9 mouse cellular contexts compared by ENCODE assay signal in the genomic region with DNA sequence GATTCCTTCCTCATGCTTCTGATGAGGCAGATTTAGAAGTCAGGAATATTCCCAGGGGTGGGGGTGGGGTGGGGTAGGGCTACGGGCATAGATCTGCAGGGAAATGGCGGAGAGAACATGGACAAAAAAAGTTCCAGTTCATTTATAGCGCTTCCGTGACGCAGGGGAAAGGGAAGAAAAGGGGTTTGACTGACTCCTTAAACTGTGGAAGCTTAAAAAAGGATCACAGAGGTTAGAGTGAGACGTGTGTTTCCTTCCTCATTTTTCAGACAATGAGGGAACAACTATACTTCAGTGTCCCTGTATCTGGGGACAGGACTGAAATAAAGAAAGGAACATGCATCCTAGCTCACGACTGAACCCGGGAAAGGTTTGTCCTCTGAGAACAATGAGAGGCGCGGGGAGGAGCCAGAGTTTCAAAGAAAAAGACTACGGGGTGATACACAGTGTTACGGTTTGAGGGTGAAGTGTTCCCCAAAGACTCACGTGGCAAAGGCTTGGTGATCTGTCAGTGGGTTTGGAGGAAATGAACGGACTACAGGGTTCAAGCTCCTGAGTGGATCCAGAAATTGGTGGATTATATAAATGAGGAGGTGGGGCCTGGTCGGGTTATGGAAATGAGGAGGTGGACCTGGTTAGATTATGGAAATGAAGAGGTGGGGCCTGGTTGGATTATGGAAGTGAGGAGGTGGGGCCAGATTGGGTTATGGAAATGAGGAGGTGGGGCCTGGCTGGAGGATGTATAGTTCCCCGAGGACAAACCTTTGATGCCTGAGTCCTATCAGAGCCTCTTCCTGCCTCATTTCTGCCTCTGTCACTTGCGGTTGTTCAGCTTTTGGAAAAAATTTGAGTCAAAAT. TPM values are rescaled to one million over a fixed set of nuclear protein-coding genes. Genes with fewer than 3 reads are reported as not detected.
DNase-seq lines count a peak whose midpoint lies in the region; ATAC-seq and TF ChIP-seq lines count a peak whose summit lies in the region.
"Had no signal": no experiment of that assay in that cellular context is flagged by ENCODE, and none has a peak within 500 bp of the region (broad histone marks: within the 10 kb centered on the region; RNA-seq: fewer than 3 reads in every experiment).

No protein-coding gene starts in this region.

- no peak for TF ChIP-seq POLR2A in bone marrow, adult 2 months (IDR thresholded peaks at IDR 0.05; ENCODE audit: borderline replicate concordance, control insufficient read depth, low read depth, low read length)

- H3K4me2 ChIP-seq in intestine, embryonic 16.5 days (ENCODE audit: low read depth, low read length) = no peak overlapping the region
- no peak overlapping the region for H3K4me2 ChIP-seq in intestine, postnatal 0 days (replicated peaks; ENCODE audit: low read depth)
- H3K4me2 ChIP-seq in heart, embryonic 14.5 days (ENCODE audit: low read length) = peak overlapping the region; percentile 23
- H3K4me2 ChIP-seq in midbrain, embryonic 11.5 days = peak overlapping the region; percentile 25

- TF ChIP-seq CTCF in intestine, postnatal 0 days (IDR thresholded peaks at IDR 0.05; ENCODE audit: low read depth) = no peak
- no peak for TF ChIP-seq CTCF in bone marrow, adult 2 months (IDR thresholded peaks at IDR 0.05; ENCODE audit: control insufficient read depth, insufficient read depth, low read length)

- H3K27ac ChIP-seq in intestine, embryonic 16.5 days (ENCODE audit: low read length) = 0 out of 2 replicates have a peak overlapping the region, but pooled peaks have one; percentile 7
- no peak overlapping the region for H3K27ac ChIP-seq in intestine, postnatal 0 days (ENCODE audit: low read depth, low read length)
- H3K27ac ChIP-seq in bone marrow, adult 2 months (ENCODE audit: control insufficient read depth, insufficient read depth, low read depth, low read length, poor library complexity) = peak overlapping the region; percentile 34
- peak overlapping the region; percentile 28 to 51; a peak in 2 of 4 replicates for H3K27ac ChIP-seq in heart, embryonic 14.5 days (replicated peaks in 1 of 2; ENCODE audit: control insufficient read depth in 1 of 2, insufficient read depth in 1 of 2, low read depth in 2 of 2, low read length in 2 of 2)
- H3K27ac ChIP-seq in midbrain, embryonic 11.5 days (ENCODE audit: low read depth, low read length) = no peak overlapping the region

- H3K36me3 ChIP-seq in intestine, embryonic 16.5 days (ENCODE audit: control insufficient read depth, insufficient read depth, low read length) = no peaks in the 10 kb centered on the region
- no peaks in the 10 kb centered on the region for H3K36me3 ChIP-seq in intestine, postnatal 0 days (ENCODE audit: control insufficient read depth, insufficient read depth)
- H3K36me3 ChIP-seq in heart, embryonic 14.5 days (ENCODE audit: control insufficient read depth, insufficient read depth, low read length) = no peaks in the 10 kb centered on the region
- H3K36me3 ChIP-seq in midbrain, embryonic 11.5 days (ENCODE audit: control insufficient read depth, insufficient read depth, low read length) = no peaks in the 10 kb centered on the region

- no peaks in the 10 kb centered on the region for H3K4me1 ChIP-seq in intestine, embryonic 16.5 days (ENCODE audit: control insufficient read depth, insufficient read depth, low read length)
- H3K4me1 ChIP-seq in intestine, postnatal 0 days (replicated peaks; ENCODE audit: control insufficient read depth, insufficient read depth, low read length) = no peaks in the 10 kb centered on the region
- peaks cover 3% of the 10 kb centered on the region; the same call in 1 of the 2 replicates for H3K4me1 ChIP-seq in bone marrow, adult 2 months (ENCODE audit: control insufficient read depth, insufficient read depth, low read length)
- H3K4me1 ChIP-seq in heart, embryonic 14.5 days (ENCODE audit: control insufficient read depth in 2 of 2, insufficient read depth in 2 of 2, low read length in 2 of 2) = peaks cover 21 to 25% of the 10 kb centered on the region in 2 experiments
- no peaks in the 10 kb centered on the region for H3K4me1 ChIP-seq in midbrain, embryonic 11.5 days (ENCODE audit: control insufficient read depth, insufficient read depth, low read length)

- no peak overlapping the region for H3K4me3 ChIP-seq in intestine, embryonic 16.5 days (ENCODE audit: low read length)
- no peak overlapping the region for H3K4me3 ChIP-seq in intestine, postnatal 0 days (ENCODE audit: low read depth, low read length)
- H3K4me3 ChIP-seq in bone marrow, adult 2 months (replicated peaks; ENCODE audit: control insufficient read depth, low read depth, low read length) = peak overlapping the region; percentile 12
- H3K4me3 ChIP-seq in heart, embryonic 14.5 days (ENCODE audit: control insufficient read depth in 1 of 2, insufficient read depth in 1 of 2, low read depth in 1 of 2, low read length in 2 of 2) = no peak overlapping the region; a peak in 1 of 4 replicates
- H3K4me3 ChIP-seq in midbrain, embryonic 11.5 days (ENCODE audit: low read depth, low read length) = peak overlapping the region; percentile 14; the same call in 1 of the 2 replicates

- H3K9ac ChIP-seq in intestine, embryonic 16.5 days (ENCODE audit: low read depth, low read length) = no peak overlapping the region
- H3K9ac ChIP-seq in intestine, postnatal 0 days (ENCODE audit: low read depth, low read length) = no peak overlapping the region
- no peak overlapping the region for H3K9ac ChIP-seq in heart, embryonic 14.5 days (ENCODE audit: low read length)
- H3K9ac ChIP-seq in midbrain, embryonic 11.5 days (ENCODE audit: low read length) = peak overlapping the region; percentile 13; the same call in 1 of the 2 replicates

- H3K27me3 ChIP-seq in intestine, embryonic 16.5 days (replicated peaks; ENCODE audit: control insufficient read depth, insufficient read depth, low read length) = no peaks in the 10 kb centered on the region
- H3K27me3 ChIP-seq in intestine, postnatal 0 days (replicated peaks; ENCODE audit: control insufficient read depth, insufficient read depth, low read length) = no peaks in the 10 kb centered on the region
- no peaks in the 10 kb centered on the region for H3K27me3 ChIP-seq in heart, embryonic 14.5 days (ENCODE audit: control insufficient read depth, insufficient read depth, low read length)
- no peaks in the 10 kb centered on the region for H3K27me3 ChIP-seq in midbrain, embryonic 11.5 days (ENCODE audit: control insufficient read depth, insufficient read depth, low read length)

- WGBS in intestine, embryonic 16.5 days = 41% methylated on average over 17 of the region's 17 CpGs
- 48% methylated on average over 17 of the region's 17 CpGs for WGBS in intestine, postnatal 0 days
- 3% methylated on average over 17 of the region's 17 CpGs for WGBS in bone marrow, adult 2 months
- 37% methylated on average over 17 of the region's 17 CpGs for WGBS in heart, embryonic 14.5 days
- 13% methylated on average over 17 of the region's 17 CpGs for WGBS in midbrain, embryonic 11.5 days

- DNase-seq in midbrain, embryonic 11.5 days (ENCODE audit: low spot score, missing footprints) = peak; percentile 93
- DNase-seq in frontal cortex, postnatal 25 days (ENCODE audit: low spot score in 2 of 2) = no peak
- no peak for DNase-seq in adrenal gland, adult 8-10 months
- no peak for DNase-seq in spleen, adult 12 weeks (ENCODE audit: low spot score)

- ATAC-seq in intestine, embryonic 16.5 days = no peak
- ATAC-seq in intestine, postnatal 0 days = no peak
- no peak for ATAC-seq in heart, embryonic 14.5 days (ENCODE audit: insufficient number of reproducible peaks, insufficient read depth, low FRiP score, low read depth)
- ATAC-seq in midbrain, embryonic 11.5 days (ENCODE audit: low FRiP score) = peak; percentile 84
- ATAC-seq: Patski had no signal

- H3K9me3 ChIP-seq in intestine, embryonic 16.5 days (ENCODE audit: control insufficient read depth, low read length) = no peaks in the 10 kb centered on the region
- H3K9me3 ChIP-seq in intestine, postnatal 0 days (ENCODE audit: control insufficient read depth) = no peaks in the 10 kb centered on the region
- H3K9me3 ChIP-seq in heart, embryonic 14.5 days (ENCODE audit: control insufficient read depth, low read length) = no peaks in the 10 kb centered on the region
- H3K9me3 ChIP-seq in midbrain, embryonic 11.5 days (ENCODE audit: control insufficient read depth, low read length) = no peaks in the 10 kb centered on the region

RNA-seq across cellular contexts. Expression of gene Tmem150c, which starts 57.8 kb away (rescaled TPM):
- polyA plus RNA-seq in intestine, embryonic 16.5 days (2015; fragmentation: Nextera tagmentation; extraction: Ambion mirVana) = 1.5 and 1.7 TPM in 2 replicates
- polyA plus RNA-seq in intestine, postnatal 0 days (2015; fragmentation: Nextera tagmentation; extraction: Ambion mirVana) = 0.93 and 1.1 TPM in 2 replicates
- polyA plus RNA-seq in bone marrow, adult 2 months (2011; ENCODE audit: insufficient read depth, insufficient read length, low replicate concordance, missing spikeins) = 0.65 TPM in 1 of 2 replicates, not detected in the other
- polyA plus RNA-seq in heart, embryonic 14.5 days (2014; fragmentation: Nextera tagmentation; extraction: Ambion mirVana) = 1.2 and 1.7 TPM in 2 replicates
- 3.0 TPM in 2 replicates for polyA plus RNA-seq in midbrain, embryonic 11.5 days (2014; fragmentation: Nextera tagmentation; extraction: Ambion mirVana)
- 10 to 100 TPM; 14.4 to 25.7 (median 18.3) TPM for total RNA-seq in adrenal gland, adult 8-10 months (2022)
- polyA plus RNA-seq: Patski had no signal

Comparison
In these comparisons a context has a peak if more than half of its experiments do, and no peak if none do; other contexts are left out.
1. H3K27ac ChIP-seq: peak in intestine, embryonic 16.5 days (single experiment), bone marrow, adult 2 months (single experiment) and heart, embryonic 14.5 days (2 of 2); none in intestine, postnatal 0 days (single experiment) and midbrain, embryonic 11.5 days (single experiment).
2. H3K4me2 ChIP-seq: peak in heart, embryonic 14.5 days (single experiment) and midbrain, embryonic 11.5 days (single experiment); none in intestine, embryonic 16.5 days (single experiment) and intestine, postnatal 0 days (single experiment).
3. H3K4me3 ChIP-seq: peak in bone marrow, adult 2 months (single experiment) and midbrain, embryonic 11.5 days (single experiment); none in intestine, embryonic 16.5 days (single experiment), intestine, postnatal 0 days (single experiment) and heart, embryonic 14.5 days (0 of 2).